Mouse (Mus musculus) limb, embryonic 11.5 days (tissue): ENCODE data around the gene Snx8. TPM values are rescaled to one million over a fixed set of nuclear protein-coding genes. Genes with fewer than 3 reads are reported as not detected.
A peak's percentile ranks its signal among the peaks of the same experiment; 100 is the strongest.

Source experiments
- ATAC-seq: fragments of 200-750 bp; cut with Nextera tagmentation; 2 replicates; pipeline ENCODE4 v1.8.0; 2017; ENCODE audit warnings: low read depth; ENCODE audit not compliant: insufficient number of reproducible peaks, low FRiP score, low TSS enrichment
- DNase-seq: peaks from one replicate; pipeline ENCODE4 v3.0.0-alpha.2; 2015; ENCODE audit warnings: low spot score
- H3K27ac ChIP-seq: fragments of 300-500 bp; sonication (generic); replicated peaks from 2 replicates; pipeline ENCODE4 v1.5.1; 2014; ENCODE audit warnings: low read depth, mild to moderate bottlenecking, low read length
- H3K27me3 ChIP-seq: fragments of 300-500 bp; sonication (generic); 2 replicates; pipeline ENCODE4 v1.6.1; 2014; ENCODE audit warnings: mild to moderate bottlenecking, low read length, mixed read lengths; ENCODE audit not compliant: control insufficient read depth, insufficient read depth
- H3K36me3 ChIP-seq: fragments of 300-500 bp; sonication (generic); 2 replicates; pipeline ENCODE4 v1.6.1; 2014; ENCODE audit warnings: mild to moderate bottlenecking, low read length, moderate library complexity, mixed read lengths; ENCODE audit not compliant: control insufficient read depth, insufficient read depth
- H3K4me1 ChIP-seq: fragments of 300-500 bp; sonication (generic); 2 replicates; pipeline ENCODE4 v1.6.1; 2014; ENCODE audit warnings: low read length, mixed read lengths; ENCODE audit not compliant: control insufficient read depth, insufficient read depth
- H3K4me2 ChIP-seq: fragments of 300-500 bp; sonication (generic); 2 replicates; pipeline ENCODE4 v1.6.1; 2014; ENCODE audit warnings: low read depth, mild to moderate bottlenecking, moderate library complexity; ENCODE audit not compliant: severe bottlenecking
- H3K4me3 ChIP-seq: fragments of 300-500 bp; sonication (generic); 2 replicates; pipeline ENCODE4 v1.5.1; 2014; ENCODE audit warnings: low read depth, low read length
- H3K9ac ChIP-seq: fragments of 300-500 bp; sonication (generic); 2 replicates; pipeline ENCODE4 v1.6.1; 2014; ENCODE audit warnings: mild to moderate bottlenecking, low read length
- H3K9me3 ChIP-seq: fragments of 300-500 bp; sonication (generic); 2 replicates; pipeline ENCODE4 v1.6.1; 2016; ENCODE audit warnings: low read length; ENCODE audit not compliant: control insufficient read depth
- WGBS: fragments of 180-500 bp; shearing (Covaris S2); extraction: QIAGEN DNeasy Blood & Tissue Kit; methylation state at CpG from one replicate; pipeline ENCODE4 v1.1.7; 2014; 5-methylcytosine and 5-hydroxymethylcytosine counted together
- polyA plus RNA-seq: library from polyadenylated mRNA; unstranded; fragments of >200 nt; fragmentation: Nextera tagmentation; extraction: Ambion mirVana; gene quantifications from 2 replicates; pipeline ENCODE4 v1.2.1, GENCODE M21; 2014

The Snx8 gene
- polyA plus RNA-seq, 1 experiment from 2014 or later = 9.7 TPM

DNA sequence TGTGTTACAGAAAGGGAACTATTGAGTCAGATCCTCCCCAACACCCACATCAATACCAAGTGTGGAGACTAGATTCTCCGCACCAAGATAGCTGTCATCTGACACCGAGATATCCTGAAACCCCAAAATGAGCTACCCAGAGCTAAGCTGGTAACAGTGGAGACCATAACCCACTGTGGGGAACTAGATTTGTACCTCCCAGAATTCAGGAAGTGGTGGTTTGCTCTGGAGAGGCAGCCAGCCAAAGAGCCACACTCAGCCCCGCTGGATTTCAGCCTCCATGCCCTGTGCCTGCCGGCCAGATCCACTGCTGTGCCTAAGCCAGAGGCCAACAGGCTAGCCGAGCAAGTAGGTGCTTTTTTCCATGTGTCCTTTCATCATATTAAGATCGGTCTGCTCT lies 9.8 kb downstream of the Snx8 start:
- DNase-seq (no peak), ATAC-seq (no peak)
- H3K9me3 ChIP-seq = no peaks in the 10 kb centered on the region
- no peak overlapping the region for H3K4me3 ChIP-seq
- H3K4me2 ChIP-seq = no peak overlapping the region
- no peak overlapping the region for H3K9ac ChIP-seq
- H3K4me1 ChIP-seq = peaks cover 6% of the 10 kb centered on the region; the same call in 1 of the 2 replicates
- WGBS = 80% methylated on average over 6 of the region's 6 CpGs
- no peaks in the 10 kb centered on the region for H3K36me3 ChIP-seq
- H3K27me3 ChIP-seq = no peaks in the 10 kb centered on the region
- no peak overlapping the region for H3K27ac ChIP-seq

DNA sequence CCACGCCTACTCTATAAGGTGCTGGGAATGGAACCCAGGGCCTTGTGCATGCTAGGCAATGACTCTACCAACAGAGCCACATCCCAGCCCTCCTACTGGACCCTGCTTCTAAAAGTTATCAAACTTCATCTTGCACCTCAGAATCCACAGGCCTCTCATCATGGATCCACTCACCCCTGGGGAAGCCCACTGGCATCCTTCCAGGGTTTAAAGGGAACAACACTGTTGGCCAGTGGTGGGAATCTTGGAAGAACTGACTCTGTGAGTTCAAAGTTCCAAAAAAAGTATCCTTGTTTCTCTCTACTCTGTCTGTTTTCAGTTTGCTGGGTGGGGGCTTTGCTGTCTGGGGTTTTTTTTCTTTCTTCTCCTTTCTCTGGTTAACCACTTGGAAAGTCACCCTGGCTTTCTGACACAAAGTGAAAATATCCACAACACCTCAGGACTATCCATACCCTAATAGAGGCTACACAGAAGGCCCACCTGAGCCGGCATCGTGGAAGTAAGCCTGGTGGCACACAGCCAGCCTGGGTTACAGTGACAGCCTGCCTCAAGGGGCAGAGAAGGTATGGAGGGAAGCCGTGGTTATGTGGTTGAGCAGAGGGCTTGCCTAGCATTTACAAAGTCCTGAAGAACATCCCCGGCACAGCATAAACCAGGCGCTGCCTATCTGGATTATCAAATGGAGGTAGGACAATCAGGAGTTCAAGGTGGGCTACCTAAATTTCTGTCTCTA lies 10.8 kb downstream of the Snx8 start:
- DNase-seq (no peak), ATAC-seq (no peak)
- WGBS = 92% methylated on average over 6 of the region's 6 CpGs
- H3K4me2 ChIP-seq = no peak overlapping the region
- no peak overlapping the region for H3K4me3 ChIP-seq
- H3K4me1 ChIP-seq = peaks cover under 1% of the 10 kb centered on the region; the same call in 1 of the 2 replicates
- H3K36me3 ChIP-seq = no peaks in the 10 kb centered on the region
- no peak overlapping the region for H3K27ac ChIP-seq
- no peaks in the 10 kb centered on the region for H3K9me3 ChIP-seq
- H3K27me3 ChIP-seq = no peaks in the 10 kb centered on the region
- no peak overlapping the region for H3K9ac ChIP-seq

DNA sequence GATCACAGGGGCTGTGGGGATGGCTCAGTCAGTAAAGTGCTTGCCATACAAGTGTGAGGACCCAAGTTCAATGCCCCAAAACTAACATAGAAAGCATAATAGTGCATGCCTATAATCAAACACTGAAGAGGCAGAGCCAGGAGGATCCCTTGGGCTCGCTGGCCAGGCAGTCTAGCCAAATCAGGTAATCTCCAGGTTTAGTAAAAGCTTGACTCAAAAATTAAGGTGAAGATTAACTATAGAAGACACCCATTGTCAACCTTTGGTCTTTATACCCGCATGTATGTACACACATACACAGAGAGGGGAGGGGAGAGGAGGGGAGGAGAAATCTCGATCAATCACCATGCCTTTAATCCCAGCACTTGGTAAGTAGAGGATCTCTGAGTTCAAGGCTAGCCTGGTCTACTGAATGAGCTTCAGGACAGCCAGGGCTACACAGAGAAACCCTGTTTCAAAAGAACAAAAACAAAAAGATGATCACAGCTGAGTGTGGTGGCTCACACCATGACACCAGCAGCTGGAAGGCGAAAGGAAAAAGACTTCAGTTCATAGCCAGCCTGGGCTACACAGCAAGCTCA lies 13.7 kb downstream of the Snx8 start:
- Histone ChIP-seq H3K27ac (no peak overlapping the region), H3K27me3 (no peaks in the 10 kb centered on the region), H3K4me2 (no peak overlapping the region), H3K9me3 (no peaks in the 10 kb centered on the region), H3K36me3 (no peaks in the 10 kb centered on the region), H3K4me3 (no peak overlapping the region), H3K9ac (no peak overlapping the region), H3K4me1 (peaks cover 8% of the 10 kb centered on the region; the same call in 1 of the 2 replicates)
- WGBS = 92% methylated on average over 4 of the region's 4 CpGs
- no peak for DNase-seq
- ATAC-seq = no peak

DNA sequence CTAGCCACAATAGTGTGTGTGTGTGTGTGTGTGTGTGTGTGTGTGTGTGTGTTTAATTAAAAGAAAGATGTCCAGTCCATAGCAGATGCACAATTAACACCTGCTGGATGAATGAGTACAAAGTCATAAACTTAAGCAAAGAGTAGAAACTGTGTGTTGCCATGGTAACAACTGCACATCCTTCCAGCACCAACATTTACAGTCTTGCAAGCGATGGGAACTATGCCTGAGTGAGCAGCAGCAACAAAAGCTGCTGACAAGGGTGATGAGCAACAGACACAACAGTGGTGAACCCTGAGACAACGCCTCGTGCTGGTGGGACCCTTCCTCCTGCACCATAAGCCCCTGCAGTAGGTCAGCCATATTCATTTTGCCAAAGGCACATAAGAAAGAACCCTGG lies 14.8 kb downstream of the Snx8 start:
- Histone ChIP-seq H3K9me3 (no peaks in the 10 kb centered on the region), H3K27me3 (no peaks in the 10 kb centered on the region), H3K27ac (no peak overlapping the region), H3K4me1 (peaks cover 8% of the 10 kb centered on the region; the same call in 1 of the 2 replicates), H3K4me3 (no peak overlapping the region), H3K9ac (no peak overlapping the region), H3K4me2 (no peak overlapping the region), H3K36me3 (no peaks in the 10 kb centered on the region; the same call in 1 of the 2 replicates)
- 57% methylated on average over 3 of the region's 3 CpGs for WGBS
- ATAC-seq (no peak), DNase-seq (no peak)

DNA sequence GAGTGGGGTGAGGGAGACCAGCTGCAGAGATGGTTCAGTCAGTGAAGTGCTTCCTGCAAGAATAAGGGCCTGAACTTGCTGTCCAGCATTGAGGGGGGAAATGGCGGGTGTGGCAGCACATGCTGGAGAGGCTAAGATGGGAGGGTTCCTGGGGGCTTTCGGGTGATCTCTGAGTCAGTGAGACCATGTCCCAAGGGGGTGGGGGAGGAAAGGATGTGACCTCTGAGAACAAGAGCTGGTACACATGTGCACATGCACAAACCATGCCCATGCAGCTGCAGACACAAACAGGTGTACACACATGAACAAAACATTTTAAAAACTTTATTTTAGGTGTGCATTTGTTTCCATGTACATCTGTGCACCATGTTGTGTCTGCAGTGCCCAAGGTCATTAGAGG lies 15.4 kb downstream of the Snx8 start:
- Histone ChIP-seq H3K36me3 (no peaks in the 10 kb centered on the region; the same call in 1 of the 2 replicates), H3K9me3 (no peaks in the 10 kb centered on the region), H3K27me3 (no peaks in the 10 kb centered on the region), H3K9ac (no peak overlapping the region), H3K4me3 (no peak overlapping the region), H3K4me2 (no peak overlapping the region), H3K27ac (no peak overlapping the region), H3K4me1 (peaks cover 8% of the 10 kb centered on the region; the same call in 1 of the 2 replicates)
- DNase-seq = no peak
- no peak for ATAC-seq
- WGBS = 87% methylated on average over 2 of the region's 2 CpGs

DNA sequence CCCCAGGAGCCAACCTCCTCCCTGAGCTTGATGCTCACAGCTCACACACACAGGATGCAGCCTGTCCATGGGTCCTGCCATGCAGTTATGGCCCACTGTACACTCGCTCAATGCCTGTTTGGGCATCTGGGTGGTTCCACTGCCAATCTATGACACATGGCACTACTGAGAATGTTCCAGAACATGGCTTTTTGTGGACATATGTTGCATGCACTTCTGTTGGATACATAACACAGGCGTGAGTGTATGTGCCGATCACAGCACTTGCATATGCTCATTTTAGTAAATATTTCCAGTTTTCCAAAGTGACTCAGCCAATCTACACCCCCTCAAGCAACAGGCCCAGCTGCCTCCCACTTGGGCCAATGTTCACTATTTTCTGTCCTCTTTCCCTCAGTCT lies 17.4 kb downstream of the Snx8 start:
- DNase-seq (no peak), ATAC-seq (no peak)
- H3K27ac ChIP-seq = peak overlapping the region; percentile 56; the same call in 1 of the 2 replicates
- 96% methylated on average over 3 of the region's 3 CpGs for WGBS
- H3K4me2 ChIP-seq = no peak overlapping the region
- no peak overlapping the region for H3K4me3 ChIP-seq
- no peaks in the 10 kb centered on the region; the same call in 1 of the 2 replicates for H3K36me3 ChIP-seq
- H3K9me3 ChIP-seq = no peaks in the 10 kb centered on the region
- no peaks in the 10 kb centered on the region for H3K27me3 ChIP-seq
- H3K4me1 ChIP-seq = peaks cover 8% of the 10 kb centered on the region; the same call in 1 of the 2 replicates
- H3K9ac ChIP-seq = no peak overlapping the region

DNA sequence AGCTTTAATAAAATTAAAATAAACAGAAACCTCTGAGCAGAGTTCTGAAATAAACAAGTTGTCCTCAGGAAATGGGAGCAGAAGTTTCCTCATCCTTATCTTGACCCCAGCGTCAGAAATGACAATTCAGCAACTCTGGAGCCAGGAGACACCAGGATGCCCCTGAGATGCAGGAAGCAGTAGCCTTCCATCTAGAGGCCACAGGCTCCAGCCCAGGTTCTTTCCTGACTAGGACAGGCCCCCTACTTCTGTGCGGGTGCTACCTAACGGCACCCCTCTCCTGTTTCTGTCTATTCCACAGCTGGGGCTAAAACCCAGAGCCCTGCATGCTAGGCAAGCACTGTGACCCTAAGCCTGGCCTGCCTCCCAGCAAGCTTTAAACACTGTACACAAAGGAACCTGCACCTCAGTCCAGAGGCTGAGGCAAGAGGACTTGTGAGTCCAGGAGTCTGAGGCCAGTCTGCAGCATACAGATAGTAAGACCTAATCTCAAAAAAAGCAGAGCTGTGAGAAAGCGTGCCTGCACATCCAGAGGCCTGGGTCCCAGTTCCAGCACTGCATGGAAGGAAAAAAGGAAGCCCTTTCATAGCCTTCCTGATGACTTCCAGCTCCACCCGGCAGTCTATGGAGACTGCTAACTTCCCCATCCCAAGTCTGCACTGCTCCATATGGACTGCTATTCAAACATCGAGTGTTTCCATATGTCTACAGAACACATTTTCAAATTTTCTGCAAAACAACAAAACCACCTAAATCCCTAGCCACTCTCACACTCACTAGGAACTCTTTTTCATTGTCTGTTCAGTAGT lies 18.4 kb downstream of the Snx8 start:
- 73% methylated on average over 6 of the region's 6 CpGs for WGBS
- peaks cover 8% of the 10 kb centered on the region; the same call in 1 of the 2 replicates for H3K4me1 ChIP-seq
- no peaks in the 10 kb centered on the region; the same call in 1 of the 2 replicates for H3K36me3 ChIP-seq
- H3K4me2 ChIP-seq = no peak overlapping the region
- H3K27ac ChIP-seq = peak overlapping the region; percentile 56
- H3K4me3 ChIP-seq = no peak overlapping the region
- H3K9me3 ChIP-seq = no peaks in the 10 kb centered on the region
- DNase-seq (no peak), ATAC-seq (no peak)
- no peak overlapping the region for H3K9ac ChIP-seq
- H3K27me3 ChIP-seq = no peaks in the 10 kb centered on the region

DNA sequence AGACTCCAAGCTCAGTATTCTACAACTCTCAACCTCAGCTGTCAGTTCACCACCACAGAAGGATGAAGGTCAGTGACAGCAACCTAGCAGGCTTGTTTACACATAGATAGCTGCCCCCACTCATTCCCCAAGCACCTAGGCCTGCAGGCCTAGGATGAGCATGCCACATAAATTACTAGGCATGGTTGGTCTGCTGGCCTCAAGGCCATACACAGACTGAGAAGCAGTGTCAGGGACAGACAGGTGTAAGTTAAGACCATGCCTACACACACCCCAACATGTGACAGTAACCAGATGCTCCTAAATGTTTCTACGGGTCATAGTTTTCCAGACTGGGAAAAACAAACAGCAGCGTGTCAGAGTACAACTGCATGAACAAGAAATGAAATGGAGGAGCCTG lies 19.6 kb downstream of the Snx8 start:
- ATAC-seq = no peak
- H3K9ac ChIP-seq = no peak overlapping the region
- H3K27me3 ChIP-seq = no peaks in the 10 kb centered on the region
- H3K27ac ChIP-seq = no peak overlapping the region
- 84% methylated on average over 2 of the region's 2 CpGs for WGBS
- H3K36me3 ChIP-seq = no peaks in the 10 kb centered on the region; the same call in none of the 2 replicates
- H3K4me1 ChIP-seq = peaks cover 8% of the 10 kb centered on the region; the same call in 1 of the 2 replicates
- H3K9me3 ChIP-seq = no peaks in the 10 kb centered on the region
- no peak for DNase-seq
- H3K4me2 ChIP-seq = no peak overlapping the region
- no peak overlapping the region for H3K4me3 ChIP-seq
